In the genomic region with DNA sequence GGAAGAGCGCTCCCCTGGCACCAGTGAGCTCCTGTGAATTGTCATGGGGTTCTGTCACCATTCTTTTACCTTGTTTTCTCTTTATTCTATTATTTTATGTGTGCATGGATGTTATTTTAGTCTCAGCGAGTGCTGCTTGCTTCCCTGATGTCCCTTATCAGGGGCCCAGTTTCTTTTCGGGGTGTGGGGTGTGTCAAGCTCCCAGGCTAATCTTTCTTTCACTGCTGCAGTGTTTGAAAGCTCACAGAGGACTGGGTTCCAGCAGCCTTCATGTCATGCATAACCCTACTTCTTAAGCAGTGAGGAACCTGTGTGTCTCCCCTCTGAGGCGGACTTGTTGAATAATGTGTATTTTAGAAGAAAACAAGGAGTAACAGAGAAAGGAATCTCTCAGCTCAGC, we compare ENCODE assay signal across 32 mouse cellular contexts. TPM values are rescaled to one million over a fixed set of nuclear protein-coding genes. Genes with fewer than 3 reads are reported as not detected.
DNase-seq lines count a peak whose midpoint lies in the region; ATAC-seq lines count a peak whose summit lies in the region.
"Had no signal": no experiment of that assay in that cellular context is flagged by ENCODE, and none has a peak within 500 bp of the region (broad histone marks: within the 10 kb centered on the region; RNA-seq: fewer than 3 reads in every experiment).

No protein-coding gene starts in this region.

- no peaks in the 10 kb centered on the region for H3K9me3 ChIP-seq in liver, embryonic 11.5 days (ENCODE audit: control insufficient read depth, low read length)
- H3K9me3 ChIP-seq in liver, embryonic 16.5 days (replicated peaks; ENCODE audit: control insufficient read depth, low read length), result no peaks in the 10 kb centered on the region
- H3K9me3 ChIP-seq: embryonic facial prominence, embryonic 13.5 days; forebrain, embryonic 12.5 days; heart, embryonic 10.5 days; hindbrain, embryonic 13.5 days; limb, embryonic 13.5 days; midbrain, embryonic 10.5 days; midbrain, embryonic 15.5 days; neural tube, embryonic 15.5 days had no signal

- peaks cover 19% of the 10 kb centered on the region; the same call in 1 of the 2 replicates for H3K36me3 ChIP-seq in liver, embryonic 11.5 days (ENCODE audit: control insufficient read depth, insufficient read depth, low read length)
- H3K36me3 ChIP-seq in liver, embryonic 16.5 days (ENCODE audit: control insufficient read depth, insufficient read depth), result peaks cover 31% of the 10 kb centered on the region
- H3K36me3 ChIP-seq: midbrain, embryonic 15.5 days; neural tube, embryonic 15.5 days had no signal

- peak; percentile 27 for DNase-seq in c-Kit-positive CD71-positive TER-119-positive erythroid progenitor cells, embryonic 14.5 days (ENCODE audit: low spot score)
- DNase-seq in liver, embryonic 11.5 days (ENCODE audit: low spot score), result no peak
- no peak for DNase-seq in spleen, postnatal 14 days (ENCODE audit: low spot score in 2 of 2)
- DNase-seq in kidney, adult 11 months, result no peak
- DNase-seq: adrenal gland, adult 8-10 months; B cell, adult 2 months; cerebellum, adult 11-12 months; cerebellum, postnatal 10 days; forebrain, postnatal 0 days; gastrocnemius, postnatal 14 days; heart, postnatal 36 days; kidney, postnatal 14 days; lung, adult 2 months; lung, postnatal 10 days; right cerebral cortex, postnatal 25 days; thymus, adult 18-20 months; thymus, postnatal 25 days had no signal

- 63% methylated on average over 4 of the region's 4 CpGs for WGBS in liver, embryonic 11.5 days
- 59% methylated on average over 4 of the region's 4 CpGs for WGBS in liver, embryonic 16.5 days (ENCODE audit: insufficient replicate concordance)

- no peaks in the 10 kb centered on the region for H3K27me3 ChIP-seq in liver, embryonic 11.5 days (replicated peaks; ENCODE audit: control insufficient read depth, insufficient read depth, low read length)
- no peaks in the 10 kb centered on the region for H3K27me3 ChIP-seq in liver, embryonic 16.5 days (ENCODE audit: control insufficient read depth, insufficient read depth, low read depth, low read length)
- H3K27me3 ChIP-seq: embryonic facial prominence, embryonic 13.5 days; forebrain, embryonic 12.5 days; hindbrain, embryonic 13.5 days; limb, embryonic 13.5 days; midbrain, embryonic 15.5 days; neural tube, embryonic 15.5 days had no signal

- H3K9ac ChIP-seq in liver, embryonic 11.5 days (ENCODE audit: low read depth, low read length), result no peak overlapping the region
- H3K9ac ChIP-seq in liver, embryonic 16.5 days (ENCODE audit: low read depth, low read length), result no peak overlapping the region
- H3K9ac ChIP-seq: embryonic facial prominence, embryonic 13.5 days; forebrain, embryonic 12.5 days; forebrain, postnatal 0 days; hindbrain, embryonic 13.5 days; limb, embryonic 13.5 days; midbrain, embryonic 15.5 days; neural tube, embryonic 15.5 days had no signal

- no peak overlapping the region for H3K4me2 ChIP-seq in liver, embryonic 11.5 days
- H3K4me2 ChIP-seq in liver, embryonic 16.5 days (ENCODE audit: low read depth, low read length), result no peak overlapping the region
- H3K4me2 ChIP-seq: embryonic facial prominence, embryonic 13.5 days; forebrain, embryonic 12.5 days; hindbrain, embryonic 13.5 days; limb, embryonic 13.5 days; midbrain, embryonic 15.5 days; neural tube, embryonic 15.5 days had no signal

- H3K4me3 ChIP-seq in liver, embryonic 11.5 days (ENCODE audit: low read depth, low read length), result no peak overlapping the region
- H3K4me3 ChIP-seq in liver, embryonic 16.5 days (ENCODE audit: low read depth, low read length), result no peak overlapping the region
- H3K4me3 ChIP-seq: embryonic facial prominence, embryonic 13.5 days; erythroblast, embryonic 14.5 days; forebrain, embryonic 12.5 days; heart, embryonic 10.5 days; hindbrain, embryonic 13.5 days; left cerebral cortex, adult 2 months; limb, embryonic 13.5 days; midbrain, embryonic 10.5 days; midbrain, embryonic 15.5 days; neural tube, embryonic 15.5 days had no signal

- H3K27ac ChIP-seq in liver, embryonic 11.5 days (ENCODE audit: low read depth, low read length), result no peak overlapping the region
- no peak overlapping the region for H3K27ac ChIP-seq in liver, embryonic 16.5 days (ENCODE audit: low read length)
- H3K27ac ChIP-seq: embryonic facial prominence, embryonic 13.5 days; forebrain, embryonic 12.5 days; heart, embryonic 10.5 days; hindbrain, embryonic 13.5 days; left cerebral cortex, adult 2 months; limb, embryonic 13.5 days; macrophage; midbrain, embryonic 10.5 days; midbrain, embryonic 15.5 days; neural tube, embryonic 15.5 days; stomach, postnatal 0 days had no signal

- peak; percentile 93 for ATAC-seq in liver, embryonic 11.5 days (replicated peaks; ENCODE audit: low FRiP score)
- ATAC-seq in liver, embryonic 16.5 days (ENCODE audit: low read depth), result peak; percentile 89
- ATAC-seq in frontal cortex, adult (ENCODE audit: low TSS enrichment), result no peak
- ATAC-seq: forebrain, postnatal 0 days; intestine, embryonic 16.5 days; midbrain, embryonic 15.5 days had no signal

- peaks cover 10% of the 10 kb centered on the region for H3K4me1 ChIP-seq in liver, embryonic 11.5 days (replicated peaks; ENCODE audit: control insufficient read depth, insufficient read depth, low read length)
- peaks cover 13% of the 10 kb centered on the region for H3K4me1 ChIP-seq in liver, embryonic 16.5 days (ENCODE audit: control insufficient read depth, low read depth, low read length)
- H3K4me1 ChIP-seq: embryonic facial prominence, embryonic 13.5 days; forebrain, embryonic 12.5 days; heart, embryonic 10.5 days; hindbrain, embryonic 13.5 days; limb, embryonic 13.5 days; midbrain, embryonic 10.5 days; midbrain, embryonic 15.5 days; neural tube, embryonic 15.5 days had no signal

RNA-seq across cellular contexts. Expression of gene Ttk, which starts 30.7 kb away (rescaled TPM):
- 34.7 and 35.6 TPM in 2 replicates for polyA plus RNA-seq in liver, embryonic 11.5 days (2014; fragmentation: Nextera tagmentation; extraction: Ambion mirVana)
- polyA plus RNA-seq in liver, embryonic 16.5 days (2015; fragmentation: Nextera tagmentation; extraction: Ambion mirVana), result 16.5 and 17.9 TPM in 2 replicates

RNA-seq across cellular contexts. Expression of gene Elovl4, which starts 59.1 kb away (rescaled TPM):
- polyA plus RNA-seq in liver, embryonic 11.5 days (2014; fragmentation: Nextera tagmentation; extraction: Ambion mirVana), result 3.0 and 3.1 TPM in 2 replicates
- 0.04 and 0.25 TPM in 2 replicates for polyA plus RNA-seq in liver, embryonic 16.5 days (2015; fragmentation: Nextera tagmentation; extraction: Ambion mirVana)
- polyA plus RNA-seq: erythroblast, embryonic 14.5 days; macrophage had no signal

RNA-seq across cellular contexts. Expression of gene Bckdhb, which starts 59.8 kb away (rescaled TPM):
- polyA plus RNA-seq in liver, embryonic 11.5 days (2014; fragmentation: Nextera tagmentation; extraction: Ambion mirVana), result 34.8 and 37.1 TPM in 2 replicates
- polyA plus RNA-seq in liver, embryonic 16.5 days (2015; fragmentation: Nextera tagmentation; extraction: Ambion mirVana), result 43.3 and 43.9 TPM in 2 replicates
